Mouse (Mus musculus) spleen, adult 2 months (tissue): ENCODE data around the gene Catsperg1. TPM values are rescaled to one million over a fixed set of nuclear protein-coding genes. Genes with fewer than 3 reads are reported as not detected.

Source experiments
- DNase-seq, 2 experiments: peaks; one replicate each; pipeline versions ENCODE4 v3.0.0 to v3.0.0-alpha.2; 2012 to 2021; ENCODE audit warnings: low spot score in 2 of 2, low read depth in 1 of 2
- H3K27ac ChIP-seq: fragments of 200-500 bp; 2 replicates; pipeline ENCODE4 v1.5.1; 2012; ENCODE audit warnings: low read length, inconsistent platforms; ENCODE audit not compliant: insufficient read depth
- H3K27me3 ChIP-seq: fragments of 200-500 bp; 2 replicates; pipeline ENCODE4 v1.6.1; 2012; ENCODE audit warnings: mild to moderate bottlenecking, moderate library complexity, low read length, inconsistent platforms; ENCODE audit not compliant: control insufficient read depth, insufficient read depth
- H3K36me3 ChIP-seq: fragments of 200-500 bp; 2 replicates; pipeline ENCODE4 v1.6.1; 2012; ENCODE audit warnings: mild to moderate bottlenecking, low read length, inconsistent platforms; ENCODE audit not compliant: control insufficient read depth, insufficient read depth
- H3K4me1 ChIP-seq: fragments of 200-500 bp; 2 replicates; pipeline ENCODE4 v1.6.1; 2011; ENCODE audit warnings: inconsistent platforms; ENCODE audit not compliant: control insufficient read depth, insufficient read depth, insufficient read length
- H3K4me3 ChIP-seq: fragments of 200-500 bp; 2 replicates; pipeline ENCODE4 v1.5.1; 2011; ENCODE audit warnings: mild to moderate bottlenecking, inconsistent platforms; ENCODE audit not compliant: insufficient read depth, insufficient read length; ENCODE audit errors: extremely low read depth
- CTCF ChIP-seq: fragments of 200-500 bp; IDR thresholded peaks from 2 replicates; pipeline ENCODE4 v1.5.1; 2011; ENCODE audit warnings: mild to moderate bottlenecking, inconsistent platforms; ENCODE audit not compliant: insufficient read depth, insufficient read length, insufficient replicate concordance; ENCODE audit errors: extremely low read depth
- POLR2A ChIP-seq: fragments of 200-500 bp; IDR thresholded peaks from 2 replicates; pipeline ENCODE4 v1.6.1; 2011; ENCODE audit warnings: low read depth, low read length, inconsistent platforms
- WGBS: fragments of 180-500 bp; shearing (Covaris S2); methylation state at CpG from one replicate; pipeline ENCODE4 v1.1.7; 2018; 5-methylcytosine and 5-hydroxymethylcytosine counted together
- polyA plus RNA-seq: library from polyadenylated mRNA; depleted of rRNA; stranded (reverse); fragments of >200 nt; gene quantifications from 2 replicates; pipeline ENCODE4 v1.2.3, GENCODE M21; 2012; rRNA removed

Gene Catsperg1
- polyA plus RNA-seq, result 1.6 and 2.0 TPM in 2 replicates

DNA sequence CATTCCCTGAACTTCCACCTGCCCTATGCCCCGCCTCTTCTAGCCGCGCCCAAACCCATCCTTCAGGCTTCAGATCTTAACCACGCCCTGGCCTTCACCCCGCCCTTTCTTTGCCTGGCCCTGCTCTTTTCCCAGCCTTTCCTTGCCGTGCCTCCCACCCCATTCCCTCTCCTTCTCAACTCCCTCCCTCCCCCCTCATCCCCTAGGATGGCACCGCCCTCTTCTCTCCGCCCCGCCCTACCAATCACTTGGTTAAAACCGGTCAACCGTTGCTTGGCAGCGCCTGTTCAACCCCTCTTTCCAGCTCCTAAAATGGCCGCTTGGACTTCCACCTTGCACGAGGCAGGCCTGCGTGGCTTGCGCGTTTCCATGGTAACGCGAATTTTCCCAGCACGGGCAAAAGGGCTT lies at the start of gene Catsperg1:
Catsperg1 (minus strand) TSS at position 361 of the 408 bp plus-strand sequence.
- no peak for DNase-seq
- no peak for TF ChIP-seq POLR2A
- no peak for TF ChIP-seq CTCF

DNA sequence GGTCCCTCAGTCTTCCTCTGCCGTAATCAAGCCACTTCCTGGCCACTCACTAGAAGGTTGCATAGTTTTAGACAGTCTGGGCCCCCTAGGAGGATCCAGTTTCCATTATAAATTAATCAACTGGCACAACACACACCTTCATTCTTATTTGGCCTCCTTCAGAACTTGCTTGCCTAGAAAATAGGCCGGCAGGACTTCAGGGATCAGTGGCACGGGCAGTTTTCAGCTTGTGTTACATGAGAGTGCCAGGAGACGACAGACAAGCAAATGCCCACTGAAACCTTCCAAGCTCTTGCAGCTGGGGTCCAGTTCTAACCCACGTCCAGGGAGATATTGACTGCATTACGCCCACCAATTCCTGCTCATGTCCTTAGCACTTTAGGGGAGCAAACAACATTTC lies 48.3 kb upstream of the Catsperg1 start:
- no peak for TF ChIP-seq CTCF
- no peak for TF ChIP-seq POLR2A
- DNase-seq, result no peak
- no peaks in the 10 kb centered on the region for H3K27me3 ChIP-seq
- no peak overlapping the region for H3K4me3 ChIP-seq
- no peak overlapping the region for H3K27ac ChIP-seq
- 88% methylated on average over 6 of the region's 6 CpGs for WGBS
- H3K36me3 ChIP-seq, result 0 out of 2 replicates have a peak, but pooled peaks cover 2% of the 10 kb centered on the region
- no peaks in the 10 kb centered on the region for H3K4me1 ChIP-seq

More for the DNA sequence above, at the start of gene Catsperg1:
- Histone ChIP-seq H3K27me3 (no peaks in the 10 kb centered on the region), H3K27ac (no peak within 1 kb of the TSS), H3K36me3 (no peaks in the 10 kb centered on the region), H3K4me3 (no peak within 1 kb of the TSS), H3K4me1 (no peaks in the 10 kb centered on the region)
- WGBS, result 68% methylated on average over 20 of the region's 20 CpGs

DNA sequence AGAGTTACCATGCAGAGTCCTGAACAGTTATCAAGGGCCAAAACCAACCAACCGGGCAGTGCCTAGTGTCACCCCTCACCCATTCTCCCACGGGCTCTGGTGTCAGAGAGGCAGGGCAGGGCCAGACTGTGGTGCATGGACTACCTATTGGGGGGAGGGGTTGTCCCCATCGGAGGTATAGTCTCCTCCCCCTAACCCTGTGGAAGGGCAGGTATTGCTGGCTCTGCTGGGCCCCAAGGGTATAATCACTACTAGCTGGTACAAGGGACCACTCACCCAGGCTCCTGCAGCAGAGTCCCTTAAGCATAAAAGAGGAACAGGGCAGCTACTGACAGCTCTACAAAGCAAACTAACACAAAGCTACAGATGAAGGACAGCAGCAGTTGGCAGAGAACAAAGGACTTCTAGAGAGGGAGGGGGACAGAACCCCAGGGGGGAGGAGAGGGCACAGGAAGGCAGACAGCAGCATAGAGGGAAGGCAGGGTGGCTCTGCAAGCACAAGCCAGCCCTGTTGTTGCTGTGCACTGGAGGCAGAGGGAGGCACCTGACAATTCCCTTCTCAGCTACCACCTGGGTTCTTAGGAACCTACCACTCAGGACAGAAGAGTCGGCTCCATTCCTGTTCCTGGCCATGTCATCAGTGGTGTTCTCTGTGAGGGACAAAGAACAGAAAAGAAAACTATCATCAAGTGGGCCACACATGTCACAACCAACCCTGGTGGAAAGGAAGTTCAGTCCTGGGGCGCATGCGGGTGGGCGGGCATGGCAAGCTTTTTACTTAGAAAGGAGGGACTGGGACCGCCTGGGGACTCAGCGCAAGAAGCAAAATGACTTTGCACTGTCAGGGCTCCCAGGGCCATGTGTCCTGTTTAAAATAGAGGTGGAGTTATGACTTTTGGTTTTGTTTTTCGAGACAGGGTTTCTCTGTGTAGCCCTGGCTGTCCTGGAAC lies 46.2 kb upstream of the Catsperg1 start:
- WGBS, result 76% methylated on average over 10 of the region's 10 CpGs
- Histone ChIP-seq H3K4me1 (no peaks in the 10 kb centered on the region), H3K4me3 (no peak overlapping the region), H3K27ac (no peak overlapping the region), H3K36me3 (peaks cover 4% of the 10 kb centered on the region; the same call in 1 of the 2 replicates), H3K27me3 (no peaks in the 10 kb centered on the region)
- DNase-seq, result no peak
- TF ChIP-seq CTCF (no peak), POLR2A (no peak)

DNA sequence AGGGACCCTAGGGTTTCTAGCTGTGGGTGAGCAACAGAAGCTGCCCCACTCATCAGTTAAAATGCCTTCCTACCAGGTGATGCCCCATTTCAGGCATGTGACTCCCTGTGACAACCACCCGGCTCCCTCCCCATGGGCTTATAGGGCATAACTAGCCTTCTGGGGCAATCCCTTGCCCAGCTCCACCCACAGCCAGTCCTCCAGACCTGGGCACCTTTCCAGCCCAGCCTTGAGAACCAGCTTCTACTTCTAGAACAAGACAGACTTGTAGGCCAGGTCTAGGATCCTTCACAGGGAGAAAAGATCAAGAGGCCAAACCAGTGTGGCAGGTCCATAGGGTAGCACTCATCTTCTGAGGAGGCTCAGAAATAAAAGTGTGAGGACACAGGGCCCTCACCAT lies 43.5 kb upstream of the Catsperg1 start:
- H3K4me1 ChIP-seq, result no peaks in the 10 kb centered on the region
- H3K27ac ChIP-seq, result no peak overlapping the region
- H3K27me3 ChIP-seq, result no peaks in the 10 kb centered on the region
- TF ChIP-seq POLR2A (no peak), CTCF (no peak)
- WGBS, result 78% methylated on average over 1 of the region's 1 CpGs
- no peak overlapping the region for H3K4me3 ChIP-seq
- H3K36me3 ChIP-seq, result peaks cover 4% of the 10 kb centered on the region; the same call in 1 of the 2 replicates
- DNase-seq, result no peak

DNA sequence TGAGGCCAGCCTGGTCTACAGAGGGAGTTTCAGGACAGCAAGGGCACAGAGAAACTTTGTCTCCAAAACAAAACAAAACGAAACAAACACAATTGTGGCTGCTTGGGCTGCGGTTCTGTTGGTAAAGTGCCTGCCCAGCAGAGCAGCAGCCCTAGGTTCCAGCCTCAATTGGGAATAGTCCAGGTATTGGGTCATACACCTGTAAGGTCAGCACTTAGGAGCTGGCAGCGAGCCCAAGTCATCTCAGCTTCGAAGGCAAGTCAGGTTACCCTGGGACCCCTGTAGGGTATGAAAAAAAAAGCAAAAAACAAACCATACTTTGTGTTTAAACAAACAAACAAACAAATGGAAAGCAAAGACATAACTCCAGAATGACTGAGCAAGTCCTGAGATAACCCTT lies 42.0 kb upstream of the Catsperg1 start:
- 90% methylated on average over 4 of the region's 4 CpGs for WGBS
- Histone ChIP-seq H3K27ac (no peak overlapping the region), H3K36me3 (peaks cover 4% of the 10 kb centered on the region; the same call in 1 of the 2 replicates), H3K4me1 (no peaks in the 10 kb centered on the region), H3K27me3 (no peaks in the 10 kb centered on the region), H3K4me3 (no peak overlapping the region)
- TF ChIP-seq POLR2A (no peak), CTCF (no peak)
- DNase-seq, result no peak

DNA sequence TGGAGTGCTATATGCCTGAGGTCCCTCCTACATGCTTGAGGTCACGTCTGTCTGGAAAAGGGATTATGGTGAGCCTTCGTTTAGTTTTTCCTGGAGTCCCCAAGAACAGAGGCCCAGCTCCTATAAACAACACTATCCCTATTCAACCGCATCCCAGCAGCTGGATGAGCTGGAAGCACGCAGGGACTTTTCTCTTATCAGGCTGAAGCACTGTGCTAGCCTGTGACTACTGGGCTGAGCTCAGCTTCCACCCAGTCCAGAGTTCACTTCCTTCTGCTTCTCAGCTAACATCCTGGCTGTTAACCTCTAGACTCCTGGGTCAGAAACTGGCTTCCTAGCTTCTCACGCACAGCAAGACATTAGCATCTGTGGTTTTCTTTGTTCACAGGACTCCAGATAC lies 40.0 kb upstream of the Catsperg1 start:
- 53% methylated on average over 5 of the region's 5 CpGs for WGBS
- no peak overlapping the region for H3K4me3 ChIP-seq
- TF ChIP-seq CTCF (no peak), POLR2A (no peak)
- H3K27ac ChIP-seq, result no peak overlapping the region
- H3K4me1 ChIP-seq, result no peaks in the 10 kb centered on the region
- no peak for DNase-seq
- no peaks in the 10 kb centered on the region for H3K27me3 ChIP-seq
- H3K36me3 ChIP-seq, result peaks cover 4% of the 10 kb centered on the region; the same call in 1 of the 2 replicates

DNA sequence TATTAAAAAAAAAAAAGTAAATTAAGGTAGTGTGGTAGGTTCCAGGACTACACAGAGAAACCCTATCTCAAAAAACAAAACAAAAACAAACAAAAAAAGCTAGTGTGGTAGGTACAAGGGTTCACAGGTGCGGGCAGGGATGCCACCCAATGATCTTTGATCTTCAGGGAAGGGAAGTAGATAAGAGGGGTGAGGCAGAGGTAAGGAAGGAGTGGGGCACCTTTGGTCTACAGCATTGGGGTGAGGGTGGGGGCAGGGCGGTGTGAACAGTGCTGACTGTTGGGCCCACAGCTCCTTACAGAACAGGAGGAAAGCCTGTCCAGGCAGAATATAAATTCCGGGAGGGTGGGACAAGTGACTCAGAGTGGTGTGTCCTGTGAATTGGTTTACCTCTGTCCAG lies 37.3 kb upstream of the Catsperg1 start:
- DNase-seq, result no peak
- H3K27me3 ChIP-seq, result no peaks in the 10 kb centered on the region
- H3K36me3 ChIP-seq, result no peaks in the 10 kb centered on the region
- WGBS, result 67% methylated on average over 3 of the region's 3 CpGs
- no peak overlapping the region for H3K4me3 ChIP-seq
- H3K4me1 ChIP-seq, result 0 out of 2 replicates have a peak, but pooled peaks cover 5% of the 10 kb centered on the region
- no peak overlapping the region for H3K27ac ChIP-seq
- no peak for TF ChIP-seq POLR2A
- no peak for TF ChIP-seq CTCF
